Mouse (Mus musculus): ENCODE results near the gene Fam214b. TPM values are rescaled to one million over a fixed set of nuclear protein-coding genes. Genes with fewer than 3 reads are reported as not detected.
A peak's percentile ranks its signal among the peaks of the same experiment; 100 is the strongest.

Gene Fam214b
- polyA plus RNA-seq, 1 experiment: not detected

DNA sequence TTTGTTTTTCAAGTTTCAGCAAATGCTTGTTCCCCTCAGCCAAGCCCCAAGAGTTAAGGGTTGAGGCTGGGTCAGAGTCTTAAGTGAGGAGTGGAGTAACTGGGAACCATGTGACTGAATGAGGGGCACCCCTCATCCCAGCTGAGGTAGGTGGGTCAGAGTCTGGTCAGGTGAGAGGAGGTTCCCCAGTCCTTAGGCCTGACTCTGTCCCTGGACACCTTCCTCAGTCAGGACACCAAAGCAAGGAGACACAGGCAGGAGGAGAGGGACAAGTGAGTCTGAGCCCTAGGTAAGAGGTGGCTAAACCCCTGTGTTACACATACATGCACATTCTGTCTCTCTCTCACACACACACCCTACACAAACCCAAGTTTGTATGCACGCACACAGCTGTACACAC is 13.5 kb downstream of the Fam214b start:
- Histone ChIP-seq H3K4me3 (ENCODE audit: insufficient read depth, low read depth, low read length) (no peak overlapping the region), H3K27ac (ENCODE audit: insufficient read depth, low read depth, low read length) (no peak overlapping the region), H3K4me1 (ENCODE audit: control insufficient read depth, insufficient read depth, low read length) (peaks cover 6% of the 10 kb centered on the region)
- WGBS: 94% methylated on average over 1 of the region's 1 CpGs
- no peak for TF ChIP-seq CTCF (IDR thresholded peaks at IDR 0.05; ENCODE audit: insufficient read depth, low read depth, low read length)
- no peak for TF ChIP-seq POLR2A (IDR thresholded peaks at IDR 0.05; ENCODE audit: insufficient read depth, low read depth, low read length)

DNA sequence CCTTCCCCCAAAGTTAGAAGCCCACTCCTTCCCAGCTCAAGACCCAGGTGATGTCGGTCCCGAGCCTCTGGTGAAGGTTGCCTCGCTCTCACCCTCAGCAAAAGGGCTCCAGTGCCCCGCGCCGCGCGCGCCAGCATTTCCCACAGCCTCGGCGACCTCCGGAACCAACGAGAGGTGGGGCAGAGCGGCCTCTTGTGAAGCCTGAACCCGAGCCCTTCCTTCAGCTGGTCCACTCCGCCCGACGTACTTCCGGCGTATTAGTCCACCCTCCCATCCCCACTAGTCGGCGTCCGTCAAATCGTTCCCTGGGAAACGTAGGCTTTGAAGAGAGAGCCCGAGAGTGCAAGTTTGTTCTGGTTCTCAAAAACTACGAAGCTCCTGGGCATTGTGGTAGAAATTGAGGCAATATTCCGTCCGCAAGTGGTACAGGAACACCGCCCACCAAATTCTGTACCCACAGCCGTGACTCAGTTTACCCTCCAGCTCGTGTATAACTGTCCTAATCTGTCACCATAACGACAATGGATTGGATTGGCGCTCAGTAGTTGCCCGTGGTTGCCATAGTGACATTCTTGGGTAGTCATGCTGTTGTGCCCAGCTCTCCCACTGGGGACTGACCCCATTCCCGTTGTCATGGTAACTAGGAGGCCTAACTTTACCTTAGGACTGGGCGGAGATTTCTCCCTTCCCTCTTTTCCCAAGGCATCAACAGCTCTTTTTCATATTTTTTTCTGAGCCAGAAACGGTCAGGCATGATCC is 14.6 kb downstream of the Fam214b start, which contains the start of gene Stoml2:
Gene Stoml2 (minus strand): TSS at position 474 of the 759 bp plus-strand sequence.
- under 1% methylated on average over 38 of the region's 38 CpGs for WGBS
- peak within 1 kb of the TSS; percentile 83 for H3K27ac ChIP-seq (ENCODE audit: insufficient read depth, low read depth, low read length)
- peak; percentile 82 for TF ChIP-seq POLR2A (IDR thresholded peaks at IDR 0.05; ENCODE audit: insufficient read depth, low read depth, low read length)
- TF ChIP-seq CTCF (IDR thresholded peaks at IDR 0.05; ENCODE audit: insufficient read depth, low read depth, low read length): no peak
- peak within 1 kb of the TSS; percentile 78 for H3K4me3 ChIP-seq (ENCODE audit: insufficient read depth, low read depth, low read length)
- H3K4me1 ChIP-seq (ENCODE audit: control insufficient read depth, insufficient read depth, low read length): peaks cover 6% of the 10 kb centered on the region

DNA sequence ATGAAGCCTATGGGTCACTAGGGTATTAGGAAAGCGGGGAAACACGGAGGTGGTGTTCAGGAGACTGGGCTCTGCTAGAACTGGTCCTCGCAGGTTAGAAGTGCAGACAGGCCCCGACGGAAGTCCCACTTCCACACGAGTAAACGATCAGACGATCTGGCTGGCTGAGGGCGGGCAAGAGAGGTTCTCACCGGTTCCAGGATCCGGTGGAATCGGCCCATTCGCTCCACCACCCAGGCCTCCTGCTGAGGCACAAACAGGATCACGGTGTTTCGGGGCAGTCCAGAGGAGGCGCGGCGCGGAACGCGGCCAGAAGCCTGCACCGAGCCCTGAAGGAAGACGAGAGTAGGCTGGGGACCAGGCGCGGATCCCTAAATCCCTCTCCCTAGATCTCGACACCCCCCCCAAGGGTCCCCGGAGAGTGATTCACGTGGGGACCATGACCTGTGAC is 15.2 kb downstream of the Fam214b start:
- no peak for TF ChIP-seq POLR2A (IDR thresholded peaks at IDR 0.05; ENCODE audit: insufficient read depth, low read depth, low read length)
- no peak for TF ChIP-seq CTCF (IDR thresholded peaks at IDR 0.05; ENCODE audit: insufficient read depth, low read depth, low read length)
- 1% methylated on average over 28 of the region's 28 CpGs for WGBS
- H3K27ac ChIP-seq (ENCODE audit: insufficient read depth, low read depth, low read length): peak overlapping the region; percentile 49; the same call in 1 of the 2 replicates
- peak overlapping the region; percentile 78 for H3K4me3 ChIP-seq (ENCODE audit: insufficient read depth, low read depth, low read length)
- peaks cover 6% of the 10 kb centered on the region for H3K4me1 ChIP-seq (ENCODE audit: control insufficient read depth, insufficient read depth, low read length)

DNA sequence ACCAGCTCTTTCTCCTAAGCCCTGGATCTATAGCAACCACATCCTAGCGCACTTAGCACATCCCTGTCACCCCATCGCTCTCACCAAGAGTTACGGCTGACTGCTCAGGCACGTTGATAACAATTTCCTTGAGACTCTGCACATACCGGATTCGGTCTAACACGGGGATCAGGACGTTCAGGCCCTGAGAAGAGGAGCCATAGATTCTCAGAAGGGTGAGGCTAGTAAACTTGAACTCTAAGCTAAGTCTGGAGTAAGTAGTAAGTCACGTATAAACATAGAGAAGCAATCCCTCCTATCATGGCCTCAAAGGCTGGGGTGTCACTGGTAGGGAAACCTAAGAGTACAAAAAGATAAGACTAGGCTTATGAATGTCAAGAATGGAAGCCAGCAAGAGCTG is 15.7 kb downstream of the Fam214b start:
- Histone ChIP-seq H3K4me3 (ENCODE audit: insufficient read depth, low read depth, low read length) (peak overlapping the region; percentile 78), H3K27ac (ENCODE audit: insufficient read depth, low read depth, low read length) (no peak overlapping the region), H3K4me1 (ENCODE audit: control insufficient read depth, insufficient read depth, low read length) (peaks cover 6% of the 10 kb centered on the region)
- TF ChIP-seq CTCF (IDR thresholded peaks at IDR 0.05; ENCODE audit: insufficient read depth, low read depth, low read length) (no peak), POLR2A (IDR thresholded peaks at IDR 0.05; ENCODE audit: insufficient read depth, low read depth, low read length) (no peak)
- WGBS: 79% methylated on average over 9 of the region's 9 CpGs

DNA sequence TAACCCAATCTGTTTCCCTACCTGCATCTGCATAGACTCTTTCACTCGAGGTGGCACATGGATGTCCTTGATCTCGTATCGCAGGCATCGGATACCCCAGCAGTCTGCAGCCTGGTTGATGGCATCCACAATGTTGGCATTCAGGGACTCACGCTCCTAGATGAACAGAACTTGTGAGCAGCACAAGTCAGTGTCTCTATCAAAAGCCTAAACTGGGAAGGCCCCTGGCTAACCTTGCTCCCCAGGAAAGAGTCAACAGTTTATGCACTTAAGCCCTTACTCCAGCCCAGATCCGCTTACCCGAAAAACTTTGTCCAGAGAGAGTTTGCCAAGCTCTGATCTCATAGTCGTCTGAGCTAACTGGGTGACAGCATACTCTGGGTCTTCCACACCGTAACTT is 16.3 kb downstream of the Fam214b start:
- no peak overlapping the region for H3K4me3 ChIP-seq (ENCODE audit: insufficient read depth, low read depth, low read length)
- no peak for TF ChIP-seq POLR2A (IDR thresholded peaks at IDR 0.05; ENCODE audit: insufficient read depth, low read depth, low read length)
- no peak for TF ChIP-seq CTCF (IDR thresholded peaks at IDR 0.05; ENCODE audit: insufficient read depth, low read depth, low read length)
- peaks cover 7% of the 10 kb centered on the region for H3K4me1 ChIP-seq (ENCODE audit: control insufficient read depth, insufficient read depth, low read length)
- WGBS: 90% methylated on average over 9 of the region's 9 CpGs
- H3K27ac ChIP-seq (ENCODE audit: insufficient read depth, low read depth, low read length): no peak overlapping the region

DNA sequence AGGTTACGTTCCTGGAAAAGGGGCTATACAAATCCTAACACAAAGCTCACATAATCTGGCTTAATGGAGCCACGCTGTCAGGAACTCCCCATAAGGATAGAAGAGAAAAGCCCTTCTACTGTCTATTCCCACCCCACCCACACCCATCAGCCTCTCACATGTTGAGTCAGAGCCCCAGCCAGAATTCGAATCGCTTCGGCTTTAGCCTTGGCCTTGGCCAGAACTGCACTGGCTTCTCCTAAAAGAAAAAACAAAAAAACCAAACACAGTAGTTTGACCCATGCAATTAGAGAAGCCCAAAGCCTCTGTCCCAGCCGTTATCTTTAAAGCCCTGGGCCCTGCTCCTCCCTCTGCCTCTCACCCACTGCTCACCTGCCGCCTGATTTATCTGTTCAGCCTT is 16.9 kb downstream of the Fam214b start:
- H3K4me3 ChIP-seq (ENCODE audit: insufficient read depth, low read depth, low read length): no peak overlapping the region
- 89% methylated on average over 7 of the region's 7 CpGs for WGBS
- TF ChIP-seq POLR2A (IDR thresholded peaks at IDR 0.05; ENCODE audit: insufficient read depth, low read depth, low read length) (no peak), CTCF (IDR thresholded peaks at IDR 0.05; ENCODE audit: insufficient read depth, low read depth, low read length) (no peak)
- peaks cover 11% of the 10 kb centered on the region for H3K4me1 ChIP-seq (ENCODE audit: control insufficient read depth, insufficient read depth, low read length)
- no peak overlapping the region for H3K27ac ChIP-seq (ENCODE audit: insufficient read depth, low read depth, low read length)

DNA sequence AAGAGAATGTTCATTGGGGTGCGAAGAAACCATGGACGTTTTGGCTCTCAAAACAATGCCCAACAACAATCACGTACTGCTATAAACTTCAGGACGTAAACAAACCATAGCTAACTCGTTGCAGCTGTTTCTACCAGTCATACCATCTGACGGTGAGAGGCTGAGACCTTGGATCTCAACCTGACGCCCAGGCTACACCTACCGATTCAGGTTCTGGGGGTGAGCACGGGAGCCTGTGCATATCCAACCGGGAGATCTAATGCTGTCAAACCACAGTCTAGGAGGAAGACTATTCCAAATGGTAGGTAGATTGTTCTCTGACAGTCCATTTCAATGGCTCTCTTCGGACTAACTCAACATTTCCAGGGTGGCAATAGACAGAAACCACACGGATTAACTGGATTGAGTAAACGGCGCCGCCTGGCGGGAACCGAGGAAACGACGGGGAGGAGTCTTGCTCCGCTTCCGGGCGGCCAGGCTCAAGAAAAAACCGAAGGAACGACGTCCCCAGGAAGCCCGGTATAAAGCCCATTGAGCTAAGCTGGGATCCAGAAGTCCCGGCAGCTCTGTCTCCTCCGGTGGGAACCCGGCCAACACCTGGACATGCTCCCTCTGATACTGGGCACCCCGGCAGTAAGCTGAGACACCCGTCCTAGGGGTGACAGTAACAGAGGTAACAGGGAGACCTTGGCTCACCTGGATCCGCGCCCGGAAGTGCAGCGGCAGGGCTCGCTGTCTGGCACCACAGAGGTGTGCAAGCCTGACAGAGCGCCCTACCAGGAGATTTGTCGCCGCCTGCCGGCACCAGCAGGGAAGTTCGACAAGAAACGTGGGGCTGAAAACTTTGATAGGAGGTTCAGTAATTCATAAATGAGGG is 20.7 kb downstream of the Fam214b start, which contains the start of gene Pigo:
Gene Pigo (minus strand): TSS at position 736 of the 877 bp plus-strand sequence.
- peak; percentile 75 for TF ChIP-seq CTCF (IDR thresholded peaks at IDR 0.05; ENCODE audit: insufficient read depth, low read depth, low read length)
- TF ChIP-seq POLR2A (IDR thresholded peaks at IDR 0.05; ENCODE audit: insufficient read depth, low read depth, low read length): peak; percentile 62
- 5% methylated on average over 42 of the region's 42 CpGs for WGBS
- peak within 1 kb of the TSS; percentile 64 for H3K4me3 ChIP-seq (ENCODE audit: insufficient read depth, low read depth, low read length)
- peak within 1 kb of the TSS; percentile 67 for H3K27ac ChIP-seq (ENCODE audit: insufficient read depth, low read depth, low read length)
- H3K4me1 ChIP-seq (ENCODE audit: control insufficient read depth, insufficient read depth, low read length): peaks cover 14% of the 10 kb centered on the region

DNA sequence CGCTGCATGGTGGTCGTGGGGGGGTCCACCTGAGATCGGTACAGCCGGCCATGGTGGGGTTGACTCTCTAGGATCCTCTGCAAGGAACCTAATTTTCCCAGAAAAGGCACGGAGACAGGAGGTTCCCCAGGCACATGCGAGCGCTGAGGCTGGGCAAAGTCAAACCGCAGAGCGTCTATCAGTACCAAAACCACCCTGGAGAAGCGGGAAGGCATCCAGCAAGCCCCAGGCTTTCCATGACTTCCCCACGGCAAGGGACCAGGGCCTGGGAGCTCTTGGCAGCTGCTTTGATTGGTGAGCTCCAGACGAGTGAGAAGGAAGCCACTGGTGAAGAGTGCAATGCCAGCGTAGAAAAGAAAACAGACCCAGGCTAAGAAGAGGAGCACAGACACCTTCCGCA is 21.3 kb downstream of the Fam214b start:
- Histone ChIP-seq H3K4me1 (ENCODE audit: control insufficient read depth, insufficient read depth, low read length) (peaks cover 12% of the 10 kb centered on the region), H3K4me3 (ENCODE audit: insufficient read depth, low read depth, low read length) (peak overlapping the region; percentile 64), H3K27ac (ENCODE audit: insufficient read depth, low read depth, low read length) (no peak overlapping the region)
- 65% methylated on average over 14 of the region's 14 CpGs for WGBS
- TF ChIP-seq POLR2A (IDR thresholded peaks at IDR 0.05; ENCODE audit: insufficient read depth, low read depth, low read length): no peak
- no peak for TF ChIP-seq CTCF (IDR thresholded peaks at IDR 0.05; ENCODE audit: insufficient read depth, low read depth, low read length)
